Mouse (Mus musculus) kidney, embryonic 16.5 days (tissue): ENCODE data around the gene Maml3. TPM values are rescaled to one million over a fixed set of nuclear protein-coding genes. Genes with fewer than 3 reads are reported as not detected.

Experiments used
- ATAC-seq: fragments of 200-750 bp; cut with Nextera tagmentation; 2 replicates; pipeline ENCODE4 v1.8.0; 2017; ENCODE audit warnings: moderate TSS enrichment; ENCODE audit not compliant: low FRiP score, low TSS enrichment
- H3K27ac ChIP-seq: fragments of 300-500 bp; sonication (generic); 2 replicates; pipeline ENCODE4 v1.5.1; 2014; ENCODE audit warnings: low read length
- H3K27me3 ChIP-seq: fragments of 300-500 bp; sonication (generic); 2 replicates; pipeline ENCODE4 v1.6.1; 2014; ENCODE audit warnings: low read length, control low read depth, mixed read lengths; ENCODE audit not compliant: insufficient read depth
- H3K36me3 ChIP-seq: fragments of 300-500 bp; sonication (generic); 2 replicates; pipeline ENCODE4 v1.6.1; 2014; ENCODE audit warnings: low read length, control low read depth, mixed read lengths; ENCODE audit not compliant: insufficient read depth
- H3K4me1 ChIP-seq: fragments of 300-500 bp; sonication (generic); 2 replicates; pipeline ENCODE4 v1.6.1; 2014; ENCODE audit warnings: low read length, control low read depth, mixed read lengths; ENCODE audit not compliant: insufficient read depth
- H3K4me2 ChIP-seq: fragments of 300-500 bp; sonication (generic); replicated peaks from 2 replicates; pipeline ENCODE4 v1.6.1; 2014; ENCODE audit warnings: low read depth, low read length
- H3K4me3 ChIP-seq: fragments of 300-500 bp; sonication (generic); 2 replicates; pipeline ENCODE4 v1.5.1; 2014; ENCODE audit warnings: mild to moderate bottlenecking, low read length
- H3K9ac ChIP-seq: fragments of 300-500 bp; sonication (generic); replicated peaks from 2 replicates; pipeline ENCODE4 v1.6.1; 2014; ENCODE audit warnings: low read length
- H3K9me3 ChIP-seq: fragments of 300-500 bp; sonication (generic); 2 replicates; pipeline ENCODE4 v1.6.1; 2016; ENCODE audit warnings: low read length, control low read depth
- WGBS: fragments of 180-500 bp; shearing (Covaris S2); extraction: QIAGEN DNeasy Blood & Tissue Kit; methylation state at CpG from one replicate; pipeline ENCODE4 v1.1.7; 2014; 5-methylcytosine and 5-hydroxymethylcytosine counted together
- polyA plus RNA-seq: library from polyadenylated mRNA; unstranded; fragments of >200 nt; fragmentation: Nextera tagmentation; extraction: Ambion mirVana; gene quantifications from 2 replicates; pipeline ENCODE4 v1.2.1, GENCODE M21; 2015

The Maml3 gene
- polyA plus RNA-seq, 1 experiment from 2014 or later = 6.7 TPM

DNA sequence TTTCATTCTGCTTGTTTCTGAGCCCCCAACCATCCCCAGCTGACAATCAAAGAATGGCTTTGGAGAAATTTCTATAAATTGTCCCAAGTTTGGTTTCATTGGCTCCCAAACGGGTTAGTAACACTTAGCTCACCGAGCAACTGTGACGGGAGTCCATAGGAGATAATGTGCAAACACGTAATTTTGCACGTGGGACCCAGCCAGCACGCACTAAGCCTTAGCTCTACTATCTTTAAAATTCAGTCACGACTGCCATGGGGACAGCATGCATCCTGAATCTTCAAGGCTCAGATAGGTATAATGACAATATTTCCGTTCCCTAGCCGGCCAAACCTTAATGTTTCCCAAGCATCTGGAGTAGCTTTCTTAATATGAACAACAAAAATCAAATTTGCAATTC lies 243.2 kb downstream of the Maml3 start:
- no peak for ATAC-seq
- Histone ChIP-seq H3K9me3 (no peaks in the 10 kb centered on the region), H3K9ac (no peak overlapping the region), H3K4me2 (no peak overlapping the region), H3K27me3 (no peaks in the 10 kb centered on the region), H3K4me3 (no peak overlapping the region), H3K36me3 (peaks cover 1% of the 10 kb centered on the region; the same call in 1 of the 2 replicates), H3K4me1 (peaks cover 9% of the 10 kb centered on the region; the same call in 1 of the 2 replicates), H3K27ac (no peak overlapping the region)
- 92% methylated on average over 9 of the region's 9 CpGs for WGBS

DNA sequence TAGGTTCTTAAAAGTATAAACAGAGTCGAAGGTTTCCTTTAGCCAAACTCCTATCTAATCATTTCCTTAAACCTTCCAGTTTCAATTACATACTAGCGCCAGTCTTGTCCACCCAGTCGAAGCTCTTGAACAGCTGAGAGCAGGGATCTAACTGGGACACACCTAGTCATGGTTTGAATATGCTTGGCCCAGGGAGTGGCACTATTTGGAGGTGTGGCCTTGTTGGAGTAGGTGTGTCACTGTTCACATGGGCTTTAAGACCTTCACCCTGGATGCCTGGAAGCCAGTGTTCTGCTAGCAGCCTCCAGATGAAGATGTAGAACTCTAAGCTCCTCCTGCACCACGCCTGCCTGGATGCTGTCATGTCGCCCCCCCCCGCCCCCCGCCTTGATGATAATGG lies 244.4 kb downstream of the Maml3 start:
- no peaks in the 10 kb centered on the region for H3K27me3 ChIP-seq
- H3K9ac ChIP-seq = no peak overlapping the region
- no peaks in the 10 kb centered on the region for H3K9me3 ChIP-seq
- no peak overlapping the region for H3K27ac ChIP-seq
- ATAC-seq = no peak
- no peak overlapping the region for H3K4me3 ChIP-seq
- H3K36me3 ChIP-seq = peaks cover 10% of the 10 kb centered on the region
- H3K4me1 ChIP-seq = peaks cover 9% of the 10 kb centered on the region; the same call in 1 of the 2 replicates
- WGBS = 92% methylated on average over 7 of the region's 7 CpGs
- H3K4me2 ChIP-seq = no peak overlapping the region

DNA sequence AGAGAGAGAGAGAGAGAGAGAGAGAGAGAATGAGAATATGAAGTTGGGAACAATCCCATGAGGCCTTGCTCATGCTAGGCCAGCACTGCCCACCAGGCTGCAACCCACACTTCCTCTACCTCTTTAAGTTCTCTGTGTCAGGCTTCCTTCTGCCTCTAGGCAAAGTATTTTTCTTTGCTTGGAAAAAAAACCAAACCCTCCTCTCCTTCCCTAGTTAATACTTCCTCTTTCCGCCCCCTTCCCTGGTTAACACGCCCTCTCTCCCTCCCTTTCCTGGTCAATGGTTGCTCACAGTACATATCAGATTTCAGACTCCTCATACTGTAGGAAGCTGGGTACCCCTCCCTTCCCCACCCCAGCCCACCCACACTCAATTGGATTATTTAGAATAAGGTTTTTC lies 245.7 kb downstream of the Maml3 start:
- Histone ChIP-seq H3K27me3 (no peaks in the 10 kb centered on the region), H3K4me2 (no peak overlapping the region), H3K9ac (no peak overlapping the region), H3K4me3 (no peak overlapping the region), H3K27ac (peak overlapping the region; percentile 27; the same call in 1 of the 2 replicates), H3K4me1 (peaks cover 9% of the 10 kb centered on the region; the same call in 1 of the 2 replicates), H3K36me3 (peaks cover 13% of the 10 kb centered on the region), H3K9me3 (no peaks in the 10 kb centered on the region)
- peak; percentile 91 for ATAC-seq
- 15% methylated on average over 2 of the region's 2 CpGs for WGBS

DNA sequence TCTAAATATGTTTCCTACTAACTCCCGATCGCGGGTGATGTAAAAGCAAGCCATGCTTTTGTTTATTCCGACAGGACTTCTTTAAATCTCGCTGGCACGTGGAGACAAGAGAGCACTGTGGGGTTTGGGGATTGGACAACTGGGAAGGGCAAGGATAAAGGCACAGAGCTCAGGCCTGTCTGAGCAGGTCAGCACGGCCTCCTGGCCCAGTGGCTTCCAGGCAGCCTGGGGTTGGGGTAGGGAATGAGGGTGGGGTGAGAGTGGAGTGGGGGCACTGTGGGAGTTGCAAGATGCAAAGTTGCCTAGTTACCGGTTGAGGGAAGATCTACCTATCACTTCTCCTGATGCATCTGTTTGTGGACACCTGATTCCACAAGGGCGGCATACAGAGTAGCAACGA lies 250.7 kb downstream of the Maml3 start:
- Histone ChIP-seq H3K9me3 (no peaks in the 10 kb centered on the region), H3K27me3 (no peaks in the 10 kb centered on the region), H3K4me1 (peaks cover 6% of the 10 kb centered on the region; the same call in 1 of the 2 replicates), H3K4me3 (no peak overlapping the region), H3K36me3 (peaks cover 13% of the 10 kb centered on the region), H3K9ac (no peak overlapping the region), H3K27ac (no peak overlapping the region), H3K4me2 (no peak overlapping the region)
- ATAC-seq = no peak
- 81% methylated on average over 10 of the region's 10 CpGs for WGBS

DNA sequence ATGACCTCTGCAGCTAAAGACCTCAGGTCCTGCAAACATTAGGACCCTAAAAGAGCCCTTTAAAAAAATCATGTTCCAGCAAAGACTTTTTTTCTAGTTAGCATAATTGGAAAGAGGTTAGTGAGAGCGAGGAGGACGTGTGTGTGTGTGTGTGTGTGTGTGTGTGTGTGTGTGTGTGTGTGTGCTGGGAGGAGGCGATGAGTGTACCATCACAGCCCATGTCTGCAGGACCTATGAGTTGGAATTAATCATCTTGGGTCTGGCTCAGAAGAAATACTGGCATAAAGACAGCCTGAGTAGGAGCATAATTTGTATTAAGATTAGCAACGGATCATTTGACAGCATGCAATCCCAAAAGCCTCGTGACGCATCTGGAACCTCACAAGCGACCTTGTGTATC lies 251.3 kb downstream of the Maml3 start:
- H3K9ac ChIP-seq = no peak overlapping the region
- no peaks in the 10 kb centered on the region for H3K9me3 ChIP-seq
- no peaks in the 10 kb centered on the region for H3K27me3 ChIP-seq
- H3K4me3 ChIP-seq = no peak overlapping the region
- H3K36me3 ChIP-seq = peaks cover 13% of the 10 kb centered on the region
- peaks cover under 1% of the 10 kb centered on the region; the same call in 1 of the 2 replicates for H3K4me1 ChIP-seq
- no peak overlapping the region for H3K27ac ChIP-seq
- H3K4me2 ChIP-seq = no peak overlapping the region
- 85% methylated on average over 7 of the region's 7 CpGs for WGBS
- ATAC-seq = no peak

DNA sequence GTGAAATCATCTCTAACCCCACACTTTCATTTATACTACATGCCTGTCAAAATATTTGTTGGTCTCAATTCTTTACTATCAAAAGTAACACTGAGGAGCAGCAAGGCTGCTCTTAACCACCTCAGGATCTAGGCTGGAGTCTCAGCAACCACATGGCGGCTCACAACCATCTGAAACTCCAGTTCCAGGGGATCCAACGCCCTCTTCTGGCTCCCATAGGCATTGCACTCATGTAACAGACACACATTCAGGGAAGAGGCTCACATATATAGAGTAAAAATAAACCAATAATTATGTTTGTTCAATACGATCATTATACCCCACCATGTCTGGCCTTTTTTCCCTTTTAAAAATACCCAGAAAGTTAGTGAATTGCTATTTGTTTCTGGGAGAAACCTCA lies 252.2 kb downstream of the Maml3 start:
- ATAC-seq = no peak
- Histone ChIP-seq H3K27me3 (no peaks in the 10 kb centered on the region), H3K4me3 (no peak overlapping the region), H3K36me3 (peaks cover 13% of the 10 kb centered on the region), H3K4me1 (no peaks in the 10 kb centered on the region), H3K9ac (no peak overlapping the region), H3K9me3 (no peaks in the 10 kb centered on the region), H3K4me2 (no peak overlapping the region), H3K27ac (no peak overlapping the region)
- 85% methylated on average over 3 of the region's 3 CpGs for WGBS

DNA sequence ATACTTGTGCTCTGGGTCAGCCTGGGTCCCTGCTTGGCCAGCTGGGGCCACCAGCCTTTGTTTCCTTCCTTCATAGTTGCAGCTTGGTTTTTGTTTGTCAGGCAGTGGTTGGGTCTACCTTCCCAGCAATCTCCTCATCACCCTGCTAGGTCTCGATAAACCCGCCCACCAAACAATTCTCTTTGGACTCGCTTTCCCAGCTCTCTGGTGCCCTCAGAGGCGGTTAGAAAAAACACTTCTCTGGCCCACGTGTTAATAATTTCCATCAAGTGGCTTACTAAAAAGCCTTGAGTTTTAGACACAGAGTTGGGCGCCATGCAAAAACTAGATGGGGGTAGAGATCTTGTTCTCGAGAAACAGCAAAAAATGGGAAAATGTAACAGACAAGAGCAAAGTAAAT lies 253.3 kb downstream of the Maml3 start:
- Histone ChIP-seq H3K27me3 (no peaks in the 10 kb centered on the region), H3K27ac (no peak overlapping the region), H3K9ac (no peak overlapping the region), H3K4me1 (no peaks in the 10 kb centered on the region), H3K4me3 (no peak overlapping the region), H3K4me2 (no peak overlapping the region), H3K9me3 (no peaks in the 10 kb centered on the region), H3K36me3 (peaks cover 11% of the 10 kb centered on the region)
- 73% methylated on average over 7 of the region's 7 CpGs for WGBS
- no peak for ATAC-seq

DNA sequence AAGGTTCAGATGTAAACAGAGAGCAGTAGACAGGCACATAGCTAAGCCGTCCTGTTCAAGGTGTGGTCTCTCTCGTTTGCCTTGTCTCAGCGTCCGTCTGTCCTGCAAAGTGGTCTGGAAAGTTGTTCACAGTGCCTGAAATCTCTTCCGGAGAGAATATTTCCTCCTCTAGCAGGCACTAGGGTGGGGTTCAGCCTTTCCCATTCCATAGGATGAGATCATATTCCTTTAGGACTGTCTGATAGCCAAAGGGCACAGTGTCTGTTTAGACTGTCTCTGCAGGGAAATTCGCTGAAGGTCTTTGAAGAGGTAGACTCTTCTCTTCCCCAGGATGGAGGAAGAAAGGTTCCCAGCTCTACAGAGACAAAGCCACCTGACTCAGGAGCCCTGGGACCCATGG lies 255.4 kb downstream of the Maml3 start:
- 83% methylated on average over 6 of the region's 6 CpGs for WGBS
- Histone ChIP-seq H3K4me2 (no peak overlapping the region), H3K27me3 (no peaks in the 10 kb centered on the region), H3K9me3 (no peaks in the 10 kb centered on the region), H3K9ac (no peak overlapping the region), H3K36me3 (no peaks in the 10 kb centered on the region), H3K27ac (no peak overlapping the region), H3K4me3 (no peak overlapping the region), H3K4me1 (no peaks in the 10 kb centered on the region; the same call in 1 of the 2 replicates)
- no peak for ATAC-seq

DNA sequence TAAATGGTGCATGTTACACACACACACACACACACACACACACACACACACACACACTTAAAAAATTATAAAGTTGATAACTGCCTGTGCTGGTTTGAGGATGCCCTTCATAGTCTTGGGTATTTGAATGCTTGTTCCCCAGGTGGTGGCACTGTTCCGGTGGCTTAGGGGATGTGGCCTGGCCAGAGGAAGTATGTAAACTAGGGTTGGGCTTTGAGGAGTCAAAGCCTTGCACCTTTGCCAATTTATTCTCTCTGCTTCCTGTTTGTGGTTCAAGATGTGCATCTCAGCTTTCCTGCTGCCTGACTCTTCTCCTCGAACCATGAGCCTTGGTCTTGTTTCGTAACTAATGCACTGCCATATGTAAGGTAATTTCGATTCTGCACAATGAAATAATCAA lies 257.6 kb downstream of the Maml3 start:
- Histone ChIP-seq H3K4me3 (no peak overlapping the region), H3K4me1 (peaks cover 3% of the 10 kb centered on the region; the same call in 1 of the 2 replicates), H3K4me2 (no peak overlapping the region), H3K9ac (no peak overlapping the region), H3K27me3 (no peaks in the 10 kb centered on the region), H3K36me3 (no peaks in the 10 kb centered on the region), H3K27ac (no peak overlapping the region), H3K9me3 (no peaks in the 10 kb centered on the region)
- 83% methylated on average over 4 of the region's 4 CpGs for WGBS
- ATAC-seq = no peak

DNA sequence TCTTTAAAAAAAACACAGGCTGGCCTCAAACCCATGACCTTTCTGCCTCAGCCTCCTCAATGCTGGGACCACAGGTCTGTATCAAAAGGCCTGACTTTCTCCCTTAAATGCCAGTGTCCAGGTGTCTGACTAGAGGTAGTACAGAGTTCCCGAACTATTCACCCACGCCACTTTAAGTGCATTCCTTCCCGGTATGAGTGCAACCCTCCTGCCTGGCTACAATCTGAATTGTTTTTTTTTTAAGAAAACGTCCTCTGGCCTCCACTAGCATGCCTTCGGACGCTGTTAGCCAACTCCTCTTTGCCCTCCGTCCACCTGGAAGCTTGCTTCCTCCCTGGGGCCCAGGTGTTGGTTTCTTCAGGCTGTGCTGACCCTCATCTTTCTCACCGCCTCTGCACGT lies 260.6 kb downstream of the Maml3 start:
- no peak overlapping the region for H3K4me3 ChIP-seq
- H3K4me2 ChIP-seq = no peak overlapping the region
- H3K4me1 ChIP-seq = peaks cover 6% of the 10 kb centered on the region
- WGBS = 54% methylated on average over 9 of the region's 9 CpGs
- H3K9ac ChIP-seq = no peak overlapping the region
- H3K27me3 ChIP-seq = no peaks in the 10 kb centered on the region
- H3K36me3 ChIP-seq = no peaks in the 10 kb centered on the region
- no peak overlapping the region for H3K27ac ChIP-seq
- no peak for ATAC-seq
- no peaks in the 10 kb centered on the region for H3K9me3 ChIP-seq
